Mouse (Mus musculus): ENCODE results near the gene Ccl17.

Ccl17 gene

GRCm38 (mm10) chr8:94836456-94837240, 26.4 kb downstream of the Ccl17 start:
- CTCF ChIA-PET: interaction anchor here in 1 of 4 experiments (0.6 kb wide), 1 partner anchor 115 kb away, joined by 3 read pairs; no protein-coding TSS in a partner anchor
- POLR2A ChIA-PET: interaction anchor here in 2 of 4 experiments (0.7 to 5.6 kb wide), 7 partner anchors 10 to 79 kb away, joined by 3 to 84 read pairs (median 14); no protein-coding TSS in a partner anchor

- ChIA-PET POLR2A (interaction anchor here in 3 of 4 experiments (0.7 to 5.6 kb wide), 29 partner anchors 8 to 435 kb away, joined by 3 to 84 read pairs (median 4); partner anchors contain the start of genes Dok4 (in 2 of the 3), Fam192a (in 2 of the 3), Rspry1 (in 2 of the 3) and Katnb1 (in 1 of the 3)), CTCF (interaction anchor here (0.6 to 1.7 kb wide), 7 partner anchors 15 to 978 kb away, joined by 3 to 7 read pairs (median 4); no protein-coding TSS in a partner anchor)
Observed at GRCm38 (mm10) chr8:94837662-94838574, 27.7 kb downstream of the Ccl17 start, which contains the start of the genes Coq9 and Ciapin1. Coq9 (plus strand) TSS chr8:94838321. Ciapin1 (minus strand) TSS chr8:94838358.

GRCm38 (mm10) chr8:94838600-94838999, 28.3 kb downstream of the Ccl17 start:
- ChIA-PET CTCF (interaction anchor here (0.6 to 1.7 kb wide), 6 partner anchors 16 to 978 kb away, joined by 3 to 7 read pairs (median 4); no protein-coding TSS in a partner anchor), POLR2A (interaction anchor here in 3 of 4 experiments (0.5 to 5.6 kb wide), 29 partner anchors 8 to 624 kb away, joined by 3 to 84 read pairs (median 4); partner anchors contain the start of genes Dok4 (in 2 of the 3), Fam192a (in 2 of the 3), Rspry1 (in 2 of the 3) and Katnb1 (in 1 of the 3))

GRCm38 (mm10) chr8:94841183-94841582, 30.9 kb downstream of the Ccl17 start:
- POLR2A ChIA-PET: interaction anchor here in 2 of 4 experiments (0.5 to 5.6 kb wide), 6 partner anchors 14 to 648 kb away, joined by 3 to 84 read pairs (median 4); partner anchors contain the start of gene Csnk2a2 (in 1 of the 2)
- CTCF ChIA-PET: interaction anchor here in 1 of 4 experiments (0.7 to 0.8 kb wide), 2 partner anchors 18 to 314 kb away, joined by 3 to 9 read pairs; no protein-coding TSS in a partner anchor

- ChIA-PET POLR2A (interaction anchor here in 2 of 4 experiments (1.2 to 4.1 kb wide), 3 partner anchors 11 to 28 kb away, joined by 3 to 13 read pairs (median 5); partner anchors contain the start of genes Ciapin1 (in 1 of the 2) and Coq9 (in 1 of the 2)), CTCF (interaction anchor here in 1 of 4 experiments (0.6 to 1.8 kb wide), 2 partner anchors 11 to 540 kb away, joined by 5 read pairs; no protein-coding TSS in a partner anchor)
Observed at GRCm38 (mm10) chr8:94850049-94850448, 39.8 kb downstream of the Ccl17 start.

GRCm38 (mm10) chr8:94854761-94855160, 44.5 kb downstream of the Ccl17 start:
- POLR2A ChIA-PET: interaction anchor here in 2 of 4 experiments (0.9 to 4.1 kb wide), 12 partner anchors 9 to 46 kb away, joined by 3 to 21 read pairs (median 6); partner anchors contain the start of genes Ciapin1 (in 2 of the 2), Coq9 (in 2 of the 2) and Dok4 (in 1 of the 2)
- CTCF ChIA-PET: interaction anchor here in 1 of 4 experiments (1.1 kb wide), 1 partner anchor 9 kb away, joined by 3 read pairs; no protein-coding TSS in a partner anchor

GRCm38 (mm10) chr8:94857011-94857345, 46.7 kb downstream of the Ccl17 start:
- CTCF ChIA-PET: interaction anchor here in 2 of 4 experiments (0.5 to 1.2 kb wide), 5 partner anchors 11 to 173 kb away, joined by 3 to 4 read pairs (median 3); no protein-coding TSS in a partner anchor

GRCm38 (mm10) chr8:94857346-94858173, 47.3 kb downstream of the Ccl17 start, which contains the start of gene Polr2c:
Polr2c (plus strand) TSS chr8:94857450.
- CTCF ChIA-PET: interaction anchor here in 2 of 4 experiments (0.5 to 1.2 kb wide), 5 partner anchors 11 to 173 kb away, joined by 3 to 4 read pairs (median 3); no protein-coding TSS in a partner anchor
- POLR2A ChIA-PET: interaction anchor here in 1 of 4 experiments (1.0 to 1.9 kb wide), 5 partner anchors 9 to 63 kb away, joined by 3 to 6 read pairs (median 4); partner anchors contain the start of genes Ciapin1, Coq9 and Dok4

More at GRCm38 (mm10) chr8:94857011-94857345, 46.7 kb downstream of the Ccl17 start:
- POLR2A ChIA-PET: interaction anchor here in 1 of 4 experiments (1.0 to 1.9 kb wide), 4 partner anchors 9 to 63 kb away, joined by 3 to 5 read pairs (median 4); partner anchors contain the start of genes Ciapin1, Coq9 and Dok4

GRCm38 (mm10) chr8:94861352-94861910, 51.2 kb downstream of the Ccl17 start:
- POLR2A ChIA-PET: interaction anchor here in 3 of 4 experiments (0.7 to 2.3 kb wide), 12 partner anchors 7 to 670 kb away, joined by 3 to 5 read pairs (median 3); partner anchors contain the start of genes Dok4 (in 2 of the 3), Ciapin1 (in 1 of the 3) and Coq9 (in 1 of the 3)
- CTCF ChIA-PET: interaction anchor here in 3 of 4 experiments (0.5 to 2.9 kb wide), 15 partner anchors 9 to 792 kb away, joined by 3 to 13 read pairs (median 4); partner anchors contain the start of gene Dok4 (in 3 of the 3)

All from embryonic stem cell, embryonic (primary cell).